Mouse (Mus musculus): ENCODE data around the gene Dlg2.

The Dlg2 gene

GRCm38 (mm10) chr7:90540811-90541323, 64.4 kb downstream of the Dlg2 start:
- DNase-seq (ENCODE audit: low spot score), result no peak

- no peak for DNase-seq (ENCODE audit: low spot score)
Measured at GRCm38 (mm10) chr7:90553399-90553798, 76.9 kb downstream of the Dlg2 start.

GRCm38 (mm10) chr7:90554421-90554820, 77.9 kb downstream of the Dlg2 start:
- no peak for DNase-seq (ENCODE audit: low spot score)

- no peak for DNase-seq (ENCODE audit: low spot score)
Measured at GRCm38 (mm10) chr7:90569130-90569529, 92.7 kb downstream of the Dlg2 start.

GRCm38 (mm10) chr7:90587795-90588194, 111.3 kb downstream of the Dlg2 start:
- no peak for DNase-seq (ENCODE audit: low spot score)

- no peak for DNase-seq (ENCODE audit: low spot score)
Measured at GRCm38 (mm10) chr7:90588318-90588717, 111.8 kb downstream of the Dlg2 start.

GRCm38 (mm10) chr7:90609764-90610163, 133.3 kb downstream of the Dlg2 start:
- no peak for DNase-seq (ENCODE audit: low spot score)

- no peak for DNase-seq (ENCODE audit: low spot score)
Measured at GRCm38 (mm10) chr7:90630546-90630945, 154.1 kb downstream of the Dlg2 start.

- no peak for DNase-seq (ENCODE audit: low spot score)
Measured at GRCm38 (mm10) chr7:90649512-90649911, 173.0 kb downstream of the Dlg2 start.

GRCm38 (mm10) chr7:90651128-90651527, 174.7 kb downstream of the Dlg2 start:
- DNase-seq (ENCODE audit: low spot score), result no peak

- no peak for DNase-seq (ENCODE audit: low spot score)
Measured at GRCm38 (mm10) chr7:90651611-90652010, 175.1 kb downstream of the Dlg2 start.

GRCm38 (mm10) chr7:90658593-90658992, 182.1 kb downstream of the Dlg2 start:
- no peak for DNase-seq (ENCODE audit: low spot score)

GRCm38 (mm10) chr7:90694050-90694449, 217.6 kb downstream of the Dlg2 start:
- DNase-seq (ENCODE audit: low spot score), result no peak

GRCm38 (mm10) chr7:90696181-90696950, 219.9 kb downstream of the Dlg2 start:
- DNase-seq (ENCODE audit: low spot score), result no peak

GRCm38 (mm10) chr7:90703163-90703852, 226.8 kb downstream of the Dlg2 start:
- DNase-seq (ENCODE audit: low spot score), result no peak

- no peak for DNase-seq (ENCODE audit: low spot score)
Measured at GRCm38 (mm10) chr7:90703951-90704350, 227.5 kb downstream of the Dlg2 start.

- no peak for DNase-seq (ENCODE audit: low spot score)
Measured at GRCm38 (mm10) chr7:90734086-90734485, 257.6 kb downstream of the Dlg2 start.

- no peak for DNase-seq (ENCODE audit: low spot score)
Measured at GRCm38 (mm10) chr7:90736369-90736768, 259.9 kb downstream of the Dlg2 start.

- DNase-seq (ENCODE audit: low spot score), result no peak
Measured at GRCm38 (mm10) chr7:90748636-90749035, 272.2 kb downstream of the Dlg2 start.

GRCm38 (mm10) chr7:90787945-90788344, 311.5 kb downstream of the Dlg2 start:
- no peak for DNase-seq (ENCODE audit: low spot score)

- no peak for DNase-seq (ENCODE audit: low spot score)
Measured at GRCm38 (mm10) chr7:90791522-90791921, 315.1 kb downstream of the Dlg2 start.

- DNase-seq (ENCODE audit: low spot score), result no peak
Measured at GRCm38 (mm10) chr7:90825640-90826039, 349.2 kb downstream of the Dlg2 start.

GRCm38 (mm10) chr7:90841276-90841675, 364.8 kb downstream of the Dlg2 start:
- DNase-seq (ENCODE audit: low spot score), result no peak

Data from ovary, postnatal 14 days (tissue).